Mouse (Mus musculus): Measurements from ENCODE around the gene Abcd1. TPM values are rescaled to one million over a fixed set of nuclear protein-coding genes. Genes with fewer than 3 reads are reported as not detected.

Abcd1 gene
- polyA plus RNA-seq (2016; fragmentation: Nextera tagmentation; extraction: Ambion mirVana), result 9.8 and 11.7 TPM in 2 replicates

DNA sequence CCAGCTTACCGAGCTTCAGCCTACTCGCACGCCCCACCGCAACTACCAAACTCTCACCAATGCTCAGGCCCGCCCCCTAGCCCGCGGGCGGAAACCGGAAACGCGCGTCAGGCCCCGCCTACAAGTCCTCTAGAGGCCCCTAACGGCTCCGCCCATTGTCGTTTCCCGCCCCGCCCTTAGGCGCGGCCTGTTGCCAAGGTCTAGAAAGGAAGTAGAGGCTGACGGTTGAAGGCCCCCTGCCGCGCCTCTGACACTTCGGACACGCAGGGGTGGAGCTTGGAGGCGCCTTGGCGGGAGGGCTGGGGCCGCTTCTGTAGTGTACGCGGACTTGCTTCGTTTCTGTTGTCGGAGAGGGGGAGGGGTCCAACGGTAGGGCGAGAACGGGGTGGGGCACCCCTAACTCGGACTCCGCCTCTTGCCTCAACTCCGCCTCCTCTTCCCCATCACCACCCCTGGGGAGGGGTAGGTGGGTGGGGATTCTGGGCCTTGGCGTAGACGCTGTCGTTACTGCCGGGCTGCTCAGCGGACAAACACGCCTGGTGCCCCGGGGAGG, at the start of gene Abcd1, which contains the start of gene Bcap31:
TSS of gene Abcd1 (plus strand) at position 489 of the 553 bp plus-strand sequence.
TSS of gene Bcap31 (minus strand) at position 67 of the 553 bp plus-strand sequence.
- WGBS, result 11% methylated on average over 40 of the region's 45 CpGs
- Histone ChIP-seq H3K36me3 (peaks cover 6% of the 10 kb centered on the region; the same call in 1 of the 2 replicates), H3K4me3 (peak within 1 kb of the TSS; percentile 63), H3K4me1 (peaks cover 25% of the 10 kb centered on the region), H3K9me3 (no peaks in the 10 kb centered on the region), H3K27me3 (ENCODE audit: insufficient read depth, poor library complexity, severe bottlenecking) (0 out of 2 replicates have a peak, but pooled peaks cover 14% of the 10 kb centered on the region), H3K27ac (peak within 1 kb of the TSS; percentile 88)
- DNase-seq (ENCODE audit: low spot score), result peak; percentile 97

DNA sequence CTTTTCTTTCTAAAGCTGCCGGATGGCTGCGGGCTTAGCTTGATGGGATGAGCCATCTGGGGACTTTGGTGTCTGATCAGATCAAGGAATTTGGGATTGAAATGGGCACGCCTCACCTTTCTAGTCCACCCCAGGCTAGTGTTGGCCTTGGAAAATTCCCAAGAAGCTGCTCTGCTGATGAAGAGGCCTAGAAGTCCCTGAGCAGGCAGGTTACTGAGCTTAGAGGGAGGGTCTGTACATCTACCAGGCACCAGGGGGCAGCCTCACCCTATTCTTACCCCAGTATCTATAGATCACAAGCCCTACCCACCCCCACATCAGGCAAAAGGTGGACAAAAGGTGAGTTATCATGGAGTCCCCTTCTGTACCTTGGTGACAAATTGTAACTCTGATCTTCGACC, 44.4 kb upstream of the Abcd1 start:
- peaks cover 24% of the 10 kb centered on the region for H3K27me3 ChIP-seq (ENCODE audit: insufficient read depth, poor library complexity, severe bottlenecking)
- 52% methylated on average over 4 of the region's 4 CpGs for WGBS
- H3K4me1 ChIP-seq, result 0 out of 2 replicates have a peak, but pooled peaks cover 6% of the 10 kb centered on the region
- no peaks in the 10 kb centered on the region for H3K9me3 ChIP-seq
- H3K4me3 ChIP-seq, result peak overlapping the region; percentile 68; the same call in 1 of the 2 replicates
- no peak overlapping the region for H3K27ac ChIP-seq
- DNase-seq (ENCODE audit: low spot score), result no peak
- H3K36me3 ChIP-seq, result peaks cover 8% of the 10 kb centered on the region

DNA sequence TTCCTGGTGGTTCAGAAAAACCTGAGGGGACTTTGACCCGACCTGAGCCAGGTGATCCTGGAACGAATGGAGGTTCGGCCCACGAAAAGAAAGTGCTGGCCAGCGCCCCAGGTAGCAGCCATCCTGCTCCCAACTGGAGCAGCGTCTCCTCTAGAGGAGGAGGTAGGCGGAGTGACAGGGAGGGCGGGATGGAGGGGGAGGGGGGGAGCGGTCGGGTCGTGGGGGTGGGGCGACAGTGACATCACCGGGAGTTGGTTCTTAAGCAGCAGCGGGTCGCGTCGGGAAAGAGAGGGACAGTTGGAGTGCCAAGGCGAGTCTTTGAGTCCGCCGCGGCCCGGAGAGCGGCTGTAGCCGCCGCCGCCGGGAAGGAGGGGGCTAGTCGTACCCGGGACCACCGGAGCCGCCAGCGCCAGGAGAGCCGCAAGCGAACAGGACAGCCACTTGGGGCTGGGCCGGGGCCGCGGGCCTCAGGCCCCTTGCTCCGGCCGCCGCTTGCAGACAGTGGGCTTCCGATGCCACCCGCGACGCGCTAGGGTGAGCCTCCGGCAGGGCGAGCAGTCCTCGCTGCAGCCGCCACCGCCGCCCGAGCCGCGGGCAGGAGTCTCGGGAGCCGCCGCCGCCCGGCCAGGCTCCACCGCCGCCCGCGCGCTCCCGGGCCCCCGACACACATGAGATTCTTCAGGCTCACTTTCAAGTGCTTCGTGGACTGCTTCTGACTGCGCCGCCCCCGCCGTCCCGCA, 43.3 kb upstream of the Abcd1 start, which contains the start of gene Slc6a8:
TSS of gene Slc6a8 (plus strand) at position 272 of the 740 bp plus-strand sequence.
- Histone ChIP-seq H3K27me3 (ENCODE audit: insufficient read depth, poor library complexity, severe bottlenecking) (peaks cover 24% of the 10 kb centered on the region), H3K9me3 (no peaks in the 10 kb centered on the region), H3K27ac (peak within 1 kb of the TSS; percentile 89), H3K4me1 (0 out of 2 replicates have a peak, but pooled peaks cover 6% of the 10 kb centered on the region), H3K4me3 (peak within 1 kb of the TSS; percentile 68), H3K36me3 (peaks cover 17% of the 10 kb centered on the region)
- DNase-seq (ENCODE audit: low spot score), result peak; percentile 87
- WGBS, result 8% methylated on average over 56 of the region's 72 CpGs

DNA sequence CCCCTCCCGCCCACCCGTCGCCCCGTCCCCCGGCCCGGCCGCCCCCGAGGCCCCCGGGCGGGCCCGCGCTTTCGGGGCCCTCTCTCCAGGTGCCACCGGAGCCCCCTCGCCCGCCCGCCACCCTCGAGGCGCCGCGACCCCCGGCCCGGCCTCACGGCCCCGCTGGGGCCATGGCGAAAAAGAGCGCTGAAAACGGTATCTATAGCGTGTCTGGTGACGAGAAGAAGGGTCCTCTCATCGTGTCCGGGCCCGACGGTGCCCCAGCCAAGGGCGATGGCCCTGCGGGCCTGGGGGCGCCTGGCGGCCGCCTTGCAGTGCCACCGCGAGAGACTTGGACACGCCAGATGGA, 42.8 kb upstream of the Abcd1 start:
- H3K27ac ChIP-seq, result peak overlapping the region; percentile 89
- WGBS, result 18% methylated on average over 41 of the region's 42 CpGs
- no peaks in the 10 kb centered on the region for H3K9me3 ChIP-seq
- peaks cover 22% of the 10 kb centered on the region for H3K36me3 ChIP-seq
- H3K4me3 ChIP-seq, result peak overlapping the region; percentile 68
- peaks cover 24% of the 10 kb centered on the region for H3K27me3 ChIP-seq (ENCODE audit: insufficient read depth, poor library complexity, severe bottlenecking)
- DNase-seq (ENCODE audit: low spot score), result no peak
- H3K4me1 ChIP-seq, result 0 out of 2 replicates have a peak, but pooled peaks cover 6% of the 10 kb centered on the region

DNA sequence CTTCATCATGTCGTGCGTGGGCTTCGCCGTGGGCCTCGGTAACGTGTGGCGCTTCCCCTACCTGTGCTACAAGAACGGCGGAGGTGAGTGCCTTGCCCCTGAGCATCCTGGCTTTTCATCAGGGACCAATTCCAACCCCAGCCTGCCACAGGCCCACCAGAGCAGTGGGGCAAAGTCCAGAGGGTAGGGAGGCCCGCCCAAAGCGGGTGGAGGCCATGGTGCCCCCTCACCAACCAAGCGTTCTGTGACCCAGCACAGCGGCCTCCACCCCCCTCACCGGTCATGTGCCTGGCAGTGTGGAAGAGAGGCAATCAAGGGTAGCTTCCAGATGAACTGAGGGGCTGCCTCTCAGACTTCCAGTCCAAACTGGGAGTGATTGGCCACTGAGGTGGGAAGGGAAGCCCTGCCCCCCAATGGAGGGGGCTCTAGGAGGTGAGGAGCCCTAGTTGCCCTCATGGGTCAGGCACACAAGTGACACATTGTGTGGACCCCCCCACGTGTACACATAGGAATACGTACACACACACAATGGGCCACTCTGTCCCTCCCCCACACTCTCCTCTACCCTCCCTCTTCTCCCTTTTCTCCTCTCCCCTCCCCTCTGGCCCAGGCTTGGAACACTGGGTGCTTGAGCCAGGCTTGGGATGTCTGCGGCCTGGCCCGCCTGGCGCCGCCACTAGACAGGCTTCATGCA, 42.3 kb upstream of the Abcd1 start:
- DNase-seq (ENCODE audit: low spot score), result no peak
- Histone ChIP-seq H3K27ac (peak overlapping the region; percentile 89), H3K27me3 (ENCODE audit: insufficient read depth, poor library complexity, severe bottlenecking) (peaks cover 24% of the 10 kb centered on the region), H3K4me3 (peak overlapping the region; percentile 68), H3K9me3 (no peaks in the 10 kb centered on the region), H3K4me1 (0 out of 2 replicates have a peak, but pooled peaks cover 6% of the 10 kb centered on the region), H3K36me3 (peaks cover 27% of the 10 kb centered on the region)
- 26% methylated on average over 20 of the region's 20 CpGs for WGBS

DNA sequence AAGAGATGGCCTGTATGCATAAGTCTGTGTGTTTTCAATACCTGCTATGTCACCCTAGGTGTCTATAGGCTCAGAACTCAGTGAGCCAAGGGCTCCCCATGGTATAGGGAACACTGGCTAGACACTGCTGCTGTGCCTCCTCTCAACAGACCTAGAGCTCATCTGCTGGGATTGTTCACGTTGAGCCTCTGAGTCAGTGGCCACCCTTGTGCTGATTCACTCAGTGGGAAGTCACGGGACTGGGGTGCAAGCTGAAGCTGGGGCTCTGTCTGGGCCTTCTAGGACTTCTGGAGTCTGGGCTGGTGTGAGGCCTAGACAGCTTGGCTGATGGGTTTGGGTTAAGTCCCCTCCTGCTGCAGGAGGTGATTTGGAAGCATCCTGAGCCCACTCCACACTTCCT, 41.2 kb upstream of the Abcd1 start:
- no peaks in the 10 kb centered on the region for H3K9me3 ChIP-seq
- 68% methylated on average over 2 of the region's 2 CpGs for WGBS
- no peak overlapping the region for H3K4me3 ChIP-seq
- H3K27ac ChIP-seq, result no peak overlapping the region
- peaks cover 29% of the 10 kb centered on the region for H3K27me3 ChIP-seq (ENCODE audit: insufficient read depth, poor library complexity, severe bottlenecking)
- no peak for DNase-seq (ENCODE audit: low spot score)
- H3K4me1 ChIP-seq, result 0 out of 2 replicates have a peak, but pooled peaks cover 6% of the 10 kb centered on the region
- H3K36me3 ChIP-seq, result peaks cover 38% of the 10 kb centered on the region

DNA sequence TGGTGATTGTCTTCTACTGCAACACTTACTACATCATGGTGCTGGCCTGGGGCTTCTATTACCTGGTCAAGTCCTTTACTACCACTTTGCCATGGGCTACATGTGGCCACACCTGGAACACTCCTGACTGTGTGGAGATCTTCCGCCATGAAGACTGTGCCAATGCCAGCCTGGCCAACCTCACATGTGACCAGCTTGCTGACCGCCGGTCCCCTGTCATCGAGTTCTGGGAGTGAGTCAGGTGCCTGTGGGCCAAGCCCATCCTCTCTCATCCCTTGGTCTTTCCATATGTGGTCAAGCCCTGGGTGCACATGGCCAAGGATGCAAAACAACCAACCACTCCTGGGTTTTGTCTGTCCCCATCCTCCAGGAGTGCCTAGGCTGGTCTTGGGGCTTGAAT, 39.7 kb upstream of the Abcd1 start:
- Histone ChIP-seq H3K27ac (no peak overlapping the region), H3K4me3 (no peak overlapping the region), H3K27me3 (ENCODE audit: insufficient read depth, poor library complexity, severe bottlenecking) (peaks cover 29% of the 10 kb centered on the region), H3K9me3 (no peaks in the 10 kb centered on the region), H3K36me3 (peaks cover 52% of the 10 kb centered on the region), H3K4me1 (0 out of 2 replicates have a peak, but pooled peaks cover 6% of the 10 kb centered on the region)
- no peak for DNase-seq (ENCODE audit: low spot score)
- WGBS, result 96% methylated on average over 4 of the region's 4 CpGs

DNA sequence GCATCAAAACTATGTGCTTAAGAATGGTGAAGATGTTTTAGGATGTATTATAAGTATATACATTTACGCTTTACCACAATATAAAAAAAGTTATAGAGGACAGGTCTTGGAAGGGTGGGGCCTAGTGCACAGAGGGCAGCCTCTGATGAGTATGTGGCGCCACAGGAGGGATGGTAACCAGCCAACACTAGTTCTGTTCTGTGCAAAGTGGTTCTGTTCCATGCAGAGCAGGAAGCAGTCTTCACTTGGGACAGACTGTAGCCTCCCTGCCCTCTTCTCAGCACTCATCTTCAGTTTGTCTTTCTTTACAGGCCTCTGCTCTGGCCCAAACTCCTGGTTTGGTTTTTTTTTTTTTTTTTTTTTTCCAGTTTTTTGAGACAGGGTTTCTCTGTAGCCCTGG, 32.2 kb upstream of the Abcd1 start:
- Histone ChIP-seq H3K36me3 (peaks cover 50% of the 10 kb centered on the region), H3K9me3 (no peaks in the 10 kb centered on the region), H3K4me3 (no peak overlapping the region), H3K4me1 (no peaks in the 10 kb centered on the region), H3K27me3 (ENCODE audit: insufficient read depth, poor library complexity, severe bottlenecking) (peaks cover 5% of the 10 kb centered on the region; the same call in 1 of the 2 replicates), H3K27ac (no peak overlapping the region)
- 84% methylated on average over 2 of the region's 2 CpGs for WGBS
- DNase-seq (ENCODE audit: low spot score), result no peak

DNA sequence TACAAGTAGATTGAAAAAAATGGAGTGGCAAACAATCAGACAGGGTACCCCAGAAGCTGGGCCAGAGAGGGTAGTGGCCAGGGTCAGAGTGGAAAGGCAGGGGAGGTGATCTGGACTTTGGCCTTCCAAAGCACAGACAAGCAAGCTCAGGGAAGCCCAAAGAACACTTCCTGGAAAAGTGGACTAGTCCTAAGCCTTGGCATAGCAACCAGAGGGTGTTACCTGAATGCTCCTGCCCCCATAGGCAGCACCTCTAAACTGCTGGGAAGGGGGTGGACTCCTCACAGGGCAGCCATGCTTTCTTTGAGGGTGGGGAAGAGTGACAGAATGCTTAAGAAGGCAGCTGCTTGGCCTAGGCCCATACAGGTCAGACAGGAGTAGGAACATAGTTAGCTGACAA, 31.4 kb upstream of the Abcd1 start:
- Histone ChIP-seq H3K27me3 (ENCODE audit: insufficient read depth, poor library complexity, severe bottlenecking) (no peaks in the 10 kb centered on the region), H3K4me1 (no peaks in the 10 kb centered on the region), H3K36me3 (peaks cover 48% of the 10 kb centered on the region), H3K9me3 (no peaks in the 10 kb centered on the region), H3K4me3 (no peak overlapping the region), H3K27ac (peak overlapping the region; percentile 79)
- no peak for DNase-seq (ENCODE audit: low spot score)

DNA sequence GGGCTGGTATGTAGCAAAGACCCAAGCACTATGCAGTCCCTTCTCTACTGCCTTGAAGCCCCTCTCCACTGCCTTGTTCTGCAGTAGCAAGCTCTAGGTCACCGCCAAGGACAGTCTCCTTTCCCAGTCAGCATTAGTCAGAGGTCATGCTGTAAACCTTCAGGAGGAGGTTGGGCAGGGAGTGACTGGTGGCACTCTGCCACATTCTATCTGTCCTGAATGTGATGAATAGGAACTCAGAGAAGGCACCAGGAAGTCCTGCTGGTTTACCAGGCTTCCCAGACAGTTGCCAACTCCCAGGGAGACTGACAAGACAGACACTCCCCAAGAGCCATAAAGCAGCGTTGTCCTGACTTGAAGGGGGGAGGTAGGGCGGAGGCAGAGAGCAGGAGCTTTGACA, 30.8 kb upstream of the Abcd1 start:
- 59% methylated on average over 3 of the region's 3 CpGs for WGBS
- H3K27ac ChIP-seq, result peak overlapping the region; percentile 79; the same call in 1 of the 2 replicates
- no peaks in the 10 kb centered on the region for H3K9me3 ChIP-seq
- DNase-seq (ENCODE audit: low spot score), result no peak
- H3K27me3 ChIP-seq (ENCODE audit: insufficient read depth, poor library complexity, severe bottlenecking), result no peaks in the 10 kb centered on the region
- H3K4me3 ChIP-seq, result no peak overlapping the region
- peaks cover 42% of the 10 kb centered on the region for H3K36me3 ChIP-seq
- H3K4me1 ChIP-seq, result no peaks in the 10 kb centered on the region

DNA sequence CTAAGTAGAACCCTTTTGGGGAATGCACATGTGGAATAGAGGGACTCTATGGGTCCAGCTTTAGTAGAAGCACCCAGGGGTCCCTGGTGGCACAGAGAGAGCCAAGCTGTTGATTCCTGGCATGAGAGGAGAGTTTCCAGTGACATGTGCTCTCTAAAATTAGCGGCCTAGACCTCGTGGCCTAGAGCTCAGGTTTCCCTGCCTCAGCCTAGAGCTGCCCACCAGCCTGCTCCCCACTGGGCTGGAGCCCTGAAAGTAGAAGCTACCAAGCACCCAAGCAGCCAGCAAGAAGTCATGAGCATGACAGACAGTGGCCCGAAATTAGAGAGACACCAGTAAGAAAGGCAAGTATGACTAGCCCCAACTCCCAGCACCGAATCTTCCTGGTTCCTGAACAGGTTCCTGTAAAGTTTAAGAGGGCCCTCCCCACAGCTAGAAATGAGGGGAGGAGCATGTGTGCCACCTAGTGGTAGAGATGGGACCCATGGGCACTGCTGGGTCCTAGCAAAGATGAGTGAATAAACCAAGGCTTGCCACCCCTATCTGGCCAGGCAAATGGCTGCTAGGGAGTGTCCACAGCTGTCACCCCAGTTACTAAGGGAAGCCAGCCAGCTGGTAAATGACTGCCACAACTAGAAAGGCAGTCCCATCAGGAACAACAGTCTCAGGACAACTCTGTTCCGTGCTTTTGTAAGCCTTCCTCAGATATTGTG, 25.3 kb upstream of the Abcd1 start:
- H3K4me3 ChIP-seq, result no peak overlapping the region
- no peak for DNase-seq (ENCODE audit: low spot score)
- no peak overlapping the region for H3K27ac ChIP-seq
- WGBS, result 65% methylated on average over 5 of the region's 5 CpGs
- H3K9me3 ChIP-seq, result no peaks in the 10 kb centered on the region
- peaks cover 37% of the 10 kb centered on the region for H3K36me3 ChIP-seq
- H3K4me1 ChIP-seq, result no peaks in the 10 kb centered on the region
- H3K27me3 ChIP-seq (ENCODE audit: insufficient read depth, poor library complexity, severe bottlenecking), result peaks cover 3% of the 10 kb centered on the region; the same call in 1 of the 2 replicates

DNA sequence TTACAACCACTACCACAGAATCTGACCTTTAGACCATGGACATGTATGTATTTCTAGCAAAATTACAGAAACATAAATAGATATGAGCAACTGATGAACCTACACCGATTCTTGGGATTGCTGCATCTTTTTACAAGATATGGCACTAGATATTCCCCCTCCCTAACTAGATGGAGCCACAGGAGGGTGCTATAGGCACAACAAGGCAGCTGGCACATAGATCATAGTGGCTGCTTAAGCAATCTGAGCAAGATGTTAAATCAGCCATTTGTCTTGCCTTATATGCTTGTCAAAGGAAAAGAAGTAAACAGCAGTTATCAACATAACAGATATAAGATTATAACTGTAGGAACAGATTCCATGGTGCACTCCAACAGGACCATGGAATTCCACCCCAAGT, 15.9 kb upstream of the Abcd1 start:
- Histone ChIP-seq H3K4me3 (no peak overlapping the region), H3K36me3 (peaks cover 13% of the 10 kb centered on the region), H3K4me1 (no peaks in the 10 kb centered on the region), H3K9me3 (no peaks in the 10 kb centered on the region), H3K27ac (no peak overlapping the region), H3K27me3 (ENCODE audit: insufficient read depth, poor library complexity, severe bottlenecking) (no peaks in the 10 kb centered on the region)
- 93% methylated on average over 1 of the region's 1 CpGs for WGBS
- no peak for DNase-seq (ENCODE audit: low spot score)

Measured in heart, embryonic 10.5 days (tissue).